In the genomic region with DNA sequence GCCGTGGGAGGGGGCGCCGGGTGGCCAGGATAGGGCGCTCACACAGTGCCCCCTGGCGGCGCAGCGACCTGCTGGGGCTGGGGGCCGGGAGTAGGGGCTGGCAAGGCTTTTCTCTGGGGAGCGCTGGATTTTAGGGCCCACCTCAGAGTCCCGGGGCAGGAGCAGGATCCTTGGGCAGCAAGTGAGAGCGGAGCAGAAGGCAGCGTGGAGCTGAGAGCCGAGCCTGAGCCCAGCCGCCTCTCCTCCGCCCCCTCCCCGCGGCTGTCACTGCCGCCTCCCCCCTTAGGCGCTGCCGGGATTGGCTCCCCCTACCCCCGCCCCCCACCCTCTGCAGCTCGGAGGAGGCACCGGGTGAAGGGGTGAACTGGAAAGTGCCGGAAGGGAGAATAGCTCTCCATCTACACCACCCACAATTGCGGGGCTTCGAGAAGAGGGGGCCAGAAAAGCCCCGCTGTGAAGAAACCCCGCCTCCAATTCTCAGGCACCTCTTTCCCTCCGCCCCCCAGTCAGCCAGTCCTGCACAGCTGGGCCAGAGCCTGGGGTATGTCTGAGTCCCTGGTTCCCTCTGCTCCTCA, we compare ENCODE assay signal across 8 mouse cellular contexts. TPM values are rescaled to one million over a fixed set of nuclear protein-coding genes. Genes with fewer than 3 reads are reported as not detected.
DNase-seq lines count a peak whose midpoint lies in the region; ATAC-seq lines count a peak whose summit lies in the region.

A gene (minus strand): TSS at position 231 of the 575 bp plus-strand sequence.

- H3K27me3 ChIP-seq in embryonic facial prominence, embryonic 15.5 days: peaks cover 6% of the 10 kb centered on the region
- peaks cover 7% of the 10 kb centered on the region for H3K27me3 ChIP-seq in hindbrain, embryonic 11.5 days (ENCODE audit: control insufficient read depth, insufficient read depth, low read length)
- H3K27me3 ChIP-seq in stomach, embryonic 16.5 days (ENCODE audit: control insufficient read depth, insufficient read depth, low read length): no peaks in the 10 kb centered on the region; the same call in 1 of the 2 replicates

- peak; percentile 33 for ATAC-seq in frontal cortex, adult (ENCODE audit: low TSS enrichment)
- peak; percentile 15; the same call in 1 of the 2 replicates for ATAC-seq in embryonic facial prominence, embryonic 15.5 days (ENCODE audit: insufficient number of reproducible peaks, low FRiP score, low TSS enrichment, low read depth)
- peak; percentile 40 for ATAC-seq in hindbrain, embryonic 11.5 days (ENCODE audit: low FRiP score)
- peak; percentile 69 for ATAC-seq in stomach, embryonic 16.5 days (ENCODE audit: insufficient read depth, low FRiP score)

- WGBS in embryonic facial prominence, embryonic 15.5 days: under 1% methylated on average over 28 of the region's 29 CpGs
- WGBS in hindbrain, embryonic 11.5 days: under 1% methylated on average over 22 of the region's 29 CpGs
- under 1% methylated on average over 28 of the region's 29 CpGs for WGBS in stomach, embryonic 16.5 days

- H3K9ac ChIP-seq in embryonic facial prominence, embryonic 15.5 days: no peak within 1 kb of the TSS
- peak within 1 kb of the TSS; percentile 58; the same call in 1 of the 2 replicates for H3K9ac ChIP-seq in hindbrain, embryonic 11.5 days (ENCODE audit: low read depth, low read length)
- peak within 1 kb of the TSS; percentile 64 for H3K9ac ChIP-seq in stomach, embryonic 16.5 days (ENCODE audit: low read length)

- no peaks in the 10 kb centered on the region for H3K9me3 ChIP-seq in embryonic facial prominence, embryonic 15.5 days (replicated peaks)
- H3K9me3 ChIP-seq in hindbrain, embryonic 11.5 days (ENCODE audit: control insufficient read depth, low read length): no peaks in the 10 kb centered on the region
- no peaks in the 10 kb centered on the region for H3K9me3 ChIP-seq in stomach, embryonic 16.5 days (replicated peaks; ENCODE audit: control insufficient read depth, low read length)

- no peak for DNase-seq in frontal cortex, postnatal 14 days (ENCODE audit: low spot score in 2 of 2)
- peak; percentile 68 for DNase-seq in hindbrain, embryonic 11.5 days (ENCODE audit: low spot score)
- DNase-seq in layer of hippocampus, postnatal 14 days (ENCODE audit: low spot score in 2 of 2): peak in 1 of 2 experiments; percentile 61
- peak; percentile 51 for DNase-seq in mesoderm, embryonic 11.5 days (ENCODE audit: low read depth, low spot score)
- DNase-seq in spleen, postnatal 4 days (ENCODE audit: low spot score in 2 of 2): no peak

- H3K4me3 ChIP-seq in embryonic facial prominence, embryonic 15.5 days (replicated peaks): peak within 1 kb of the TSS; percentile 38
- H3K4me3 ChIP-seq in hindbrain, embryonic 11.5 days (ENCODE audit: low read depth, low read length): peak within 1 kb of the TSS; percentile 38
- H3K4me3 ChIP-seq in stomach, embryonic 16.5 days (replicated peaks; ENCODE audit: low read length): peak within 1 kb of the TSS; percentile 44

- 0 out of 2 replicates have a peak, but pooled peaks cover 9% of the 10 kb centered on the region for H3K36me3 ChIP-seq in embryonic facial prominence, embryonic 15.5 days
- H3K36me3 ChIP-seq in hindbrain, embryonic 11.5 days (ENCODE audit: control insufficient read depth, insufficient read depth, low read length): no peaks in the 10 kb centered on the region
- H3K36me3 ChIP-seq in stomach, embryonic 16.5 days (ENCODE audit: control insufficient read depth, insufficient read depth, low read length): no peaks in the 10 kb centered on the region

- H3K4me1 ChIP-seq in embryonic facial prominence, embryonic 15.5 days: peaks cover 57% of the 10 kb centered on the region
- peaks cover 13% of the 10 kb centered on the region for H3K4me1 ChIP-seq in hindbrain, embryonic 11.5 days (replicated peaks; ENCODE audit: control insufficient read depth, insufficient read depth, low read length)
- peaks cover 39% of the 10 kb centered on the region for H3K4me1 ChIP-seq in stomach, embryonic 16.5 days (ENCODE audit: control insufficient read depth, insufficient read depth, low read length)

- 0 out of 2 replicates have a peak within 1 kb of the TSS, but pooled peaks have one; percentile 22 for H3K27ac ChIP-seq in embryonic facial prominence, embryonic 15.5 days (replicated peaks)
- no peak within 1 kb of the TSS for H3K27ac ChIP-seq in hindbrain, embryonic 11.5 days (ENCODE audit: low read depth, low read length)
- no peak within 1 kb of the TSS; the same call in 1 of the 2 replicates for H3K27ac ChIP-seq in stomach, embryonic 16.5 days (ENCODE audit: low read length)

- H3K4me2 ChIP-seq in embryonic facial prominence, embryonic 15.5 days (replicated peaks): peak within 1 kb of the TSS; percentile 88
- H3K4me2 ChIP-seq in hindbrain, embryonic 11.5 days (replicated peaks; ENCODE audit: low read depth, low read length): peak within 1 kb of the TSS; percentile 90
- H3K4me2 ChIP-seq in stomach, embryonic 16.5 days (ENCODE audit: low read depth, low read length): peak within 1 kb of the TSS; percentile 73

RNA-seq across cellular contexts. Expression of the gene that starts here (rescaled TPM):
- 2.1 and 2.5 TPM in 2 replicates for polyA plus RNA-seq in embryonic facial prominence, embryonic 15.5 days (2015; fragmentation: Nextera tagmentation; extraction: Ambion mirVana)
- 0.56 and 0.73 TPM in 2 replicates for polyA plus RNA-seq in hindbrain, embryonic 11.5 days (2014; fragmentation: Nextera tagmentation; extraction: Ambion mirVana)
- 100 to 1,000 TPM; 193 to 195 TPM for total RNA-seq in layer of hippocampus, postnatal 14 days (2021)
- 2.3 and 2.6 TPM in 2 replicates for polyA plus RNA-seq in stomach, embryonic 16.5 days (2015; fragmentation: Nextera tagmentation; extraction: Ambion mirVana)

Comparison
In these comparisons a context has a peak if more than half of its experiments do, and no peak if none do; other contexts are left out.
1. Peak in DNase-seq, ATAC-seq, H3K4me3 ChIP-seq, H3K9ac ChIP-seq and H3K4me2 ChIP-seq in hindbrain, embryonic 11.5 days; RNA of the gene not detected or under 1 TPM.
2. ATAC-seq: peak in every context shown above with its lines; median percentile 69 in stomach, embryonic 16.5 days; 40 in hindbrain, embryonic 11.5 days; 33 in frontal cortex, adult; 15 in embryonic facial prominence, embryonic 15.5 days.